Mouse (Mus musculus) brain, embryonic 18.5 days (tissue): ENCODE results near the gene Mtmr12.
A peak's percentile ranks its signal among the peaks of the same experiment; 100 is the strongest.

Experiments
- DNase-seq: peaks from one replicate; pipeline ENCODE4 v3.0.0-alpha.2; 2012; ENCODE audit warnings: low read depth, low spot score

Gene Mtmr12

DNA sequence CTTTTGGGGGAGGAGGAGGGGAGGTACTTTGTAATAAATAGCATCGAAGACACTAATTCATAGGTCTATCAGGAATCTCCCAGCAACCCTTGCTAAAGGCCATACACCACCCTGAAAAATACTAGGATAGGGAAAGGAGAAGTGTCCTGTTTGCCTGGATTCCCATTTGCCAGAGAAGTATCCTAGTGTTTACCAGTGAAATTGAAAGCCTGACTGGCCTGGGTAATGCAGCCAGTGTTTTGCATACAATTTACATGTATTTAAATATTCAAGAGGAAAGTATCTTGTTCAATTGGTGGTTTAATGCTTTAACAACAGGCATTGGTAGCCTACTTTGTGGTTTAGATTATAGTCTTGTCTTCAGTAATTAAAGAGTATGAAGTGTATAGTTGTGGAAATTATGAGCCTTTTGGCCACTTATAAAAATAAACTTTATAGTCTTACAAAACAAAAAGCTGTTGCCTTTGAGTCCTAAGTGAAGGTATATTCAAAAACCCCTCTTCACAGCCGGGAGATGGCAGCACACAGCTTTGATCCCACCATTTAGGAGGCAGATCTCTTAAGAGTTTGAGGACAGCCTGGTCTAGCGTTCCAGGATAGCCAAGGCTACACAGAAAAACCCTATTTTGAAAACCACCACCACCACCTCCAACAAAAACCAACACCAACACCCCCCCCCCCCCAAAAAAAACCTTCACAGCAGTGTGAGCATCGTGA lies 69.4 kb downstream of the Mtmr12 start:
- no peak for DNase-seq

DNA sequence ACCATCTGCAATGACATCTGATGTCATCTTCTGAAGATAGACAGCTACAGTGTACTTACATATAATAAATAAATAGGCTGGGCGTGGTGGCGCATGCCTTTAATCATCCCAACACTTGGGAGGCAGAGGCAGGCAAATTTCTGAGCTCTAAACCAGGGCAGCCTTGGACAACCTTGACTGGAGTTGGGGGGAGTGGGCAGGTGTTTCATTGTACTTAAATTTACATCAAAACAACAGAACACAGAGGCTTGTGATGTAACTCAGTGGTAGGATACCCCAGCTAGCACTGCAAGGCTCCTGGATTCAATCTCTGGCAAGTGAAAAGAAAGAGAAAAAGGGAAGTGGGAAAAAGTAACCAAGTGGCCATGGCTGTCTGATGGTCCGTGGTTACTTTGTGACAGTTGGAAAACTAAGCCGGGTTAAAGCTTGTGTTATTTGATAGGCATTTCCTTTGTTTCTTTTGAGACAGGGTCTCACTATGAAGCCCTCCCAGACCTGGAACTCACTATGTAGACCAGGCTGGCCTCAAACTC lies 70.3 kb downstream of the Mtmr12 start:
- no peak for DNase-seq

DNA sequence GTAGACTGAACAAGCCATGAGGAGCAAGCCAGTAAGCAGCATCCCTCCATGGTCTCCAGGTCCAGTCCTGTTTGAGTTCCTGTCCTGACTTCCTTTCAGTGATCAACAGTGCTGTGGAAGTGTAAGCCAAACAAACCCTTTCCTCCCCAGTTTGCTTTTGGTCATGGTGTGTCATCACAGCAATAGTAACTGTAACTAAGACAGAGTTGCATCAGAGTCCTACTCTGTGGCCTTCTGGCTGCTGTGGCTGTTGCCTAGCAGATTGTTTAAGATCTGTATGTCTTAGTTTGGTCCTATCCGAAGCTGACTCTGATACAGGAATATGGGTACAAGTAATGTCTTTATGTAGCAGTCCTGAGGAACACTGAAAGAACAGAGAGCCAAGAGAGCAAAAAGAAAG lies 75.0 kb downstream of the Mtmr12 start:
- DNase-seq = no peak

DNA sequence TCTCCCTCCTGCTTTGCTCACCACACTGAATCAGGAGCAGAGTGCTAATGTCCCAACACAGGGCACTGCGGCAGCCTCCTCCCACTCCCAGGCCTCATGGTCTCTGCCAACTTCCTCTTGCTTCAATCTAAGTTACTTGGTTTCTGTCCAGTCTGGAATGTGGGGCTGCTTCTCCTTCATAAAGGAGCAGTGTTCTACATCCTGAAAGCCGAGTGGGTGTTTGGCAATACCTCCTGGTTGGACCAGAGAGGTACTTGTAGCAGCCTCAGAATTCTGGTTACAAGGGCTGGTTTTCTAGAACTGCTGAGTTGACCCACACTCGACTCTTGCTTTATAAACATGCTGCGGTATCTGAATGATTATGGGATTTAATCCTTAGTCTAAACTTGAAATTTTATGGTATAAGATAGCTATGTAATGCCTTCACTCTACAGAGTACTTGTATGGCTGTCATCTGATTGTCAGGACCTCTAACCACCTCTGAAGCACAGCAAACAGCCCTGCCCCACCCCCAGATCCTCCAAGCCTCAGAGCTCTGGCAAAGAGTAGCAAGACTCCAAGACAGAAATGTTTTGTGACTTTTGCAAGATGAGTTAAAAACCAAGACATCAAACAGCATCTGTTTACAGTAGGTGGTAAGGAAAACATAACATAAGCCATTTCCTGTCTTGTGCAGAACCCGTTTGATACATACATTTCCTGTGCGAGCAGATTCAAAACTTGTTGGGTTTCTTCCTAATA lies 80.1 kb downstream of the Mtmr12 start:
- peak; percentile 22 for DNase-seq

GRCm38 (mm10) chr15:12285535-12285809 lies 80.6 kb downstream of the Mtmr12 start:
- DNase-seq = no peak

DNA sequence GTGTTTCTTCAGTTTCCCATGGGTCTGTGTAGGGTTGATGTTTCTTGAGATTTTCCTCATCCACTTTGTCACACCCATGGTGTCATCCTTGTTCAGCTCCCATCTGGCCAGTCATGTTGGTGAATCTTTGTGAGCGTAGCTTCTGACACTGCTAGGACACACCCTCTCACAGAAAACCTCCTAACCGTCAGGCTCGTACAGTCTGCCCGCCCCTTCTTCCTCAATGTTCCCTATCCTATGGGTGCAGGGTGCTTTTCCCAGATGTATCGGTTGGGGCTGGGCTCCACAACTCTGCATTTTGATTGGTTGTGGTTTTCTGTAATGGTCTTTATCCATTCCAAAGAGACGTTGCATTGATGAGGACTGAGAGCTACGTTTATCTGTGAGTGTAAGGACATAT lies 85.5 kb downstream of the Mtmr12 start:
- no peak for DNase-seq

- DNase-seq = no peak
Measured at GRCm38 (mm10) chr15:12291757-12292156, 86.9 kb downstream of the Mtmr12 start.

DNA sequence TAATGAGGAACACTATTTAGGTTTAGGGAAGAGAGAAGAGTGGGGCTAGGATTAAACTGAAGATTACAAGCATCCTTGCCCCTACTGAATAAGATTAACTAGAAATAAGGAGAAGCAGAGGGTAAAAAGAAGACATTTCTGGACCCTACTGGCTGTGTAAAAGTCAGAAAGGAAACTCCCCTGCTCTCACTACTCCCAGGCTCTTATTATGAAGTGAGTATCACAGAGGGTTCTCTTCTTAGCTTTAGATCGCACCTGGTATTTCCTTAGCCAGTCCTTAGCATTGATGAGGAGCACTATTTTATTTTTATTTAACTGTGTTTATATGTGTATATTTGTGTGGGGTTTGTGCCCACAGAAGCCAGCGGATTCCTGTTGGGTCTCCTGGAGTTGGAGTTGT lies 91.4 kb downstream of the Mtmr12 start:
- no peak for DNase-seq

- DNase-seq = no peak
Measured at GRCm38 (mm10) chr15:12298231-12298737, 93.5 kb downstream of the Mtmr12 start.

DNA sequence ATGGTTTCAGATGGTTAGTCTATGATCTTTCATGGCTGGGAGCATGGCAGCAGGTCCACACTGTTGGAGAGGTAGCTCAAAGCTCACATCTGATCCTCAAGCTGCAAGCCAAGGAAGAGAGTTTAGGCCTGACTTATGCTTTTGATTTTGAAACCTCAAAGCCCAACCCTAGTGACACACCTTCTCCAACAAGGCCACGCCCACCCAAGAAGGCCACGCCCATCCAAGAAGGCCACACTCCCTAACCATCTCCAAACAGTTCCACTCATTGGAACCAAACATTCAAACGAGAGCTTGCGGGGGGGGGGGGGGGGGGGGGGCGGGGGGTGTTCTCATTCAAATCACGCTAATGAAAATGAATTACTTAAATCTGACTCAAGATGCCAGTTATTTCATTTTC lies 96.9 kb downstream of the Mtmr12 start:
- DNase-seq = no peak

DNA sequence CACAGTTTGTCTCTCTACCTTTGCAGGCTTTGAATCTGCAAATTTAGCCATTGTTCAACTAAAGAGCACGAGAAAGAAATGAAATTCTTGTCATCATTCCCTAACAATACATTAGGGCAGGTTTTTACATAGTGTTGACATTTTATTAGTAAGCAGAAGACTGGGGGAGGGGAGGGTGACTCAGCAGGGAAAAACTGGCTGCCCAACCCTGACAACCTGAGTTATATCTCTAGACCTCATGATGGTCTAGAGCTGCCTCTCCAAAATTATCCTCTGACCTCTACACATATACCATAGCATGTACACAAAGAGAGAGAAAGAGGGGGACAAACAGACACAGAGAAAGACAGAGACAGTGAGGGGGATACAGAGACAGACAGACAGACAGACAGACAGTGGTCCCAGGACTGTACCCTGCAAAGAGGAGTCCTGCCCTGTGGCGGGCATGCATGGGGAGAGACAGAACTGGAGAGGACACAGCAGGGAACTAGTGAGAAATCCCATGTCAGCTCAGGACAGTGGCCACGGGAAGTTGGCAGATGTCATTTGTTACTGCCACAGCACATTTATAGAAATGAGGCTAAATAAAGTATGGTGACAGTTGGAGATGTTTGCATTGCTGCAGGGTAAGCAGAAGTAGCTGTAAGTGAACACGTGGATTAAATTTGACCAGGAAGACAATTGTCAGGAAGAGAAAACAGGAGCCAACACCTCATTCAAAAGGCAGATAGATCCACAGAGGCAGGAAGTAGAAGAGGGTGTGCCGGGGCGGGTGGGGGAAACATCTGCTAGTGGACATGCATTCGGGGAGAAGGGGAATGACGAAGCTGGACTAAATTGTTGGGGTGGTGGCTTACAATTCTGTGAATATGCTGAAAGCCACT lies 101.6 kb downstream of the Mtmr12 start:
- DNase-seq = no peak

DNA sequence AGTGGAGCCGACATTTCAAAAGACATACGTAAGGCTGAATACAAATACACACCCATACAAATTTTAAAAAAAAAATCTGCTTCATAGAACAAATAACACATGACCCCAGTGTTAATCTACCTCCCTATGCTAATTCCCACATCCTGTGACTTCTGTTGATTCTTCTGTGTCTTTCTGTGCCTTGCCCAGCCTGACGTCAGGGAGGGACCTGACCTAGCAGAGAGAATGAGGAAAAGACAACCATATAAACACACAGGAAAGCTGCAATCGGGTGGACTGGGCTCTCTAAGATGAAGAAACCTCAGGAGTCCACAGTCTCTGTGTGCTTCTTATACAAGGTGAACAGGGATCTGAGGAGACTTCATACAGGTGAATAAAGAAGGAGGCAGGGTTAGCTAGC lies 102.3 kb downstream of the Mtmr12 start:
- no peak for DNase-seq

GRCm38 (mm10) chr15:12308539-12308938 lies 103.7 kb downstream of the Mtmr12 start:
- no peak for DNase-seq

- no peak for DNase-seq
Measured at GRCm38 (mm10) chr15:12310676-12311075, 105.8 kb downstream of the Mtmr12 start.

- no peak for DNase-seq
Measured at GRCm38 (mm10) chr15:12311465-12311864, 106.6 kb downstream of the Mtmr12 start.

- DNase-seq = no peak
Measured at GRCm38 (mm10) chr15:12313255-12313654, 108.4 kb downstream of the Mtmr12 start.

DNA sequence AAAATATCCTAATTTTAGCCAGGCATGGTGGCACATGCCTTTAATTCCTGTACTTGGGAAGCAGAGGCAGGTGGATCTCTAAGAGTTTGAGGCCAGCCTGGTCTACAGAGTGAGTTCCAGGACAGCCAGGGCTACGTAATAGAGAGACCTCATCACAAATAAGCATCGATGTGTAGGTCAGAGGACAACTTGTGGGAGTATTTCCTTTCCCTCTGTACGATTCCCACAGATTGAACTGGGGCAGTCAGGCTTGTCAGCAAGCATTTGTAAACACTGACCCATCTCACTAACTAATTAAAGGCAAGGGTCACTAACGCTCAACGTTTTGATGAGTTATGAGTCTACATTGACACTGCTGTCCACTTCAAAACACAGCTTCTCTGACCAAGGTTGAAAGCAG lies 109.8 kb downstream of the Mtmr12 start:
- no peak for DNase-seq

DNA sequence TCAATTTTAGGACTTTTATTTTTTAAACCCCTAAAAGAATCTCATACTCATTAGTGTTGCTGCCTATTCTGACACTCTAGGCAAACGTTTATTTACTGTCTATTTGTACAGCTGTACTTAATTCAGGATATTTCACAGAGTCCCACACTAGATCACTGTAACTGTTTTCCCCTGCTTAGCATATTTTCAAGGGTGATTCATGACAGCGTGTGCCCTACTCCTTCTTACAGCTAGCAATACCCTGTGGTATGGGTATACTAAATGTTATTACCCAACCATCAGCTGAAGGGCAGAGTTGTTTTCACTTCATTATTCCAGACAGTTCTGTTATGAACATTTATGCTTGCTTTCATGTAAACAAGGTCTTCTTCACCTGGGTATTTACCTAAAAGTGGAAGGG lies 111.2 kb downstream of the Mtmr12 start:
- DNase-seq = no peak

GRCm38 (mm10) chr15:12317290-12317689 lies 112.5 kb downstream of the Mtmr12 start:
- DNase-seq = no peak

DNA sequence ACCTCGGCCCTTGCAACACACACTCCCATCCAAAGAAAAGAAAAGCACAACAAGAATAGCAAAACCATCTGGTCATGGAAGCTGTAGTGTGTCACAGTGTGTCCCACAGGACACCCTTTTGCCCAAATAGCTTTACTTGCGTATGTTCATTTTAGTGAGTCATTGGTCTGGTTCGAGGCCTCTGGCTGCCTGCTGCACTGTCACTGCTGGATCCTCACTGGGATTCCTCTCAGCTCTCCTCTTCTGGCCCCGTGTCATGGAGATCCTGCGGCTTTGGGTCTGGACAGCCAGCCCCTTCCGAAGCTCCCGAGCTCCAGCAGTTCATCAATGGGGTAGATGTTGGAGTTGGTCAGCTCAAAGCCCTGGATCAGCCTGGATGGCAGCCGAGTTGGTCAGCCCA lies 113.6 kb downstream of the Mtmr12 start:
- no peak for DNase-seq

DNA sequence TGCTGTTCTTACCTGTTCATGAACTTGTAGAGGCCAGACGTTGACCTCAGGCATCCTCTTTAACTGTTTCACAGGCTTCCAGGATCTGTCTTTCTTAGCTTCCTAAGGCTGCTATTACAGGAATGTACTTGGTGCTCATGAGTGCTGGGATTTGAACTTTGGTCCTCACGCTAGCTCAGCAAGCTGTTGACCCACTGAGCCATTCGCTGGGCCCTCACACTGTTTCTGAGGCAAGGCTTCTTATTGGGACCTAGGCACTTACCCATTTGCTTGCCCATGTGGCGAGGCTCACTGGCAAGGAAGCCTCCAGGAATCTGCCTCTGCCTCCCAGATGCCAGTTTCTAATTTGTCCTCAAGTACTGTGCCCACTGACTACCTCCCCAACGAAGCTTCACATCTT lies 115.1 kb downstream of the Mtmr12 start:
- no peak for DNase-seq

GRCm38 (mm10) chr15:12320441-12321090 lies 115.7 kb downstream of the Mtmr12 start:
- DNase-seq = no peak
